Mouse (Mus musculus) frontal cortex, postnatal 25 days (tissue): ENCODE results near the gene Hs2st1.
"Not testable (repeated sequence)": the region's sequence is repeated elsewhere in the genome, so short reads cannot be mapped to it uniquely, and the experiment has no call there.

ENCODE experiments used
- DNase-seq, 2 experiments: peaks; one replicate each; pipeline ENCODE4 v3.0.0; 2022; ENCODE audit warnings: low spot score in 2 of 2

Hs2st1 gene

DNA sequence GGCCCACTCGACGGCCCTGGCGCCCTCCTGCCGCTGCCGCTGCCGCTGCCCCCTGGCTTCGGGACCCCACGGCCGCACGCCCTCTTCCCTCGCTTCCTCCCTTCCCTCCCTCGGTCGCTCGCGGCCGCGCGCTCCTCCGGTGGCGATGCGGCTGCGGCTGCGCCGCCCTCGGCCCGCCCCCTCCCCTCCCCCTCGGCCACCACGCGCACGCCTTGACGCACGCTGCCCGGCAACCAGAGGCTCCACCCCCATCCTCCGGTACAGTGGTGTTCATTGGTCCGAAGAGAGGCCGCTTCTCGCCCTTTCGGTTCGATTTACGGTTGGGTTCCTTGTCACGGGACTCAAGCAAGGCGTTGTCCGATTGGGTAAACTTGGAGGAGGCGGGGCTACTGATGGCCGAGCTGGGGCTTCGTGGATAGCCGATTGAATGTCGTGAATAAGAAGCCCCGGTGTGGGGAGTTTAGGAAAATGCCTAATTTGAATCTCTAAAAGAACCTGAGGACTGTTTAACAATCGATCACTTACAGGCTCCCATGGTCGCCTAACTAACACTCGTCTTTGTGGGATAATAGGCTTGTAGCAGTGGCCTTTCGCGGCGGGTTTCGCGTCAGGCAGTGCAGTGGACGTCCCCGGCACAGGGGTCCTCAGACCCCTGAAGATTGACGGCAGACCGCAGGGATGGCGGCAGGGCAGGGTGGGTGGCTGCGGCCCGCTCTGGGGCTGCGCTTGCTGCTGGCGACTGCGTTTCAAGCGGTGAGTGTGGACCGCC, at the start of gene Hs2st1, which contains the start of gene Selenof:
Hs2st1 (minus strand) TSS at position 135 of the 769 bp plus-strand sequence.
Selenof (plus strand) TSS at position 258 of the 769 bp plus-strand sequence.
- DNase-seq: peak; percentile 86 to 95

DNA sequence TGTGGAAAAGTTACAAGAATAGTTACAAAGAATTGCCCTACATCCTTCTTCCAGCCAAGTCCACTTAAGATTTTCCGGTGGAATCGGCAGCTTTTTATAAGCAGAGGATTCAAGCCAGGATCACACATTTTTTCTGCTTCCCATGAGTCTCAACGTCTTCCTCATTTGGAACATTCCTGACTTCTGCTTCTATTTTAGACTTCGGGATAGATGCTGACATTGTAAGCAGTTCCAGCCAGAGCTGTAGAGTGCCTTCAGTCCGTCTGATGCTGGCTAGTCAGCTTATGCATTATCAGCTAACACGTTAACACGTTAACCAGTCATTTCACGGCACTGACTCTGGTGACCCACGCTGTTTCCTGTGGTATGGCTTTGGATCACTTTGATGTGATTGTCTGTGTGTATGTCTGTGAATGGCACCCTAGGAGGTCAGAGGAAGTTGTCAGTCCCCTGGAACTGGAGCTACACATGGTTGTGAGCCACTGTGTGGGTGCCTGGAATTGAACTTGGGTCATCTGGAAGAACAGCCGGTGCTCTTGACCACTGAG, 47.7 kb upstream of the Hs2st1 start:
- DNase-seq: no peak

DNA sequence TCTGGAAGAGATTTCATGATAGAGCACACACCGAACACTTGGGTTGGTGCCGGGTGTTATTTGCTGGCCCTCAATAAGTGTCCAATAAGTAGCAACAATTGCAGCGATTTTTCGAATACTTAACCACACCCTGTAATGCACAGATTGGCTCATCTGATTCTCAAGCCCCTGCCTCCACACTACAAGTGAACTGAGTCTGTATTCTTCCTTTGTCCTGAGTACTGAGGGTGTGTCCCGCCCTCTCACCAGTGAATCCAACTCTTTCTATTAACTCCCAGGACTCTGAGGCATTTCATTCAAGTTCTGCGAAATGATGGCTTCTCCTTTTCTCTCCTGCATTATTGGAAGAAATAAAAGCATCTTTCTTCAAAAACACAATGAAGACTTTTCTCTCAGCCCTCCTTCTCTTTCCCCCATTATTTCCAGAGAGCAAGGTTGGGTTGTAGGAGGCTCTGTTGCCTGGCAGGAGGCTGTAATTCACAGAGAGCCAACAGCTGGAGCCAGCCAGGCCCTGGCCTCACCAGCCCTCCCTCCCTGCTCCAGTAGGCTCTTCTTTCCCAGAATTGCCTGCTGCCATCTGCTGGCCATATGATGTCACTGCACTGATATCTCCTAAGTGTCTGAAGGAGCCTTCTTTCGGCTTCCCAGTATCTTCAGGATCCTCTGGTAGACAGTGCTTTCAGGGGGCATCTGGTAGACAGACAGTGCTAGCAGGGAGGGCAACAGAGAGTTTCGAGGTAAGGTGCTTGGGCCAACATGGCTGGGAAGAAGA, 46.9 kb upstream of the Hs2st1 start:
- peak; percentile 74 for DNase-seq

DNA sequence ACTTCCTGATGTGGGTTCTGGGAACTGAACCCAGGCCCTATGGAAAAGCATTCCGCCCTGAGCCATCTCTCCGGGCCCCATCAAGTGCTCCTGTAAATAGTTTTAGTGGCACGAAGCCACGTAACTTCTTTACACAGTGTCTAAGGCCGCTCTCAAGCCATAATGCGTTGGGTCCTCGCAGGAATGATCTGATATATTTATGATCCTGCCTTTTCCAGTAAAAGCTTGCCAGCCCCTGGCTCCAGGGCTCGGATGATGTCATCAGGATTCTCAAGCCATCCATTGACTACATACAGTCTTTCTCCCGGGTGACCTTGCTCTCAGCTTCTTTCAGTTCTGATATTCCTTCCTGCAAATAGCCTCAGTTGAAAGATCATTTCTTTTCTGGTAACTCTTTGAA, 45.5 kb upstream of the Hs2st1 start:
- no peak for DNase-seq

- DNase-seq: no peak
Measured at GRCm38 (mm10) chr3:144614698-144615097, 44.7 kb upstream of the Hs2st1 start.

- DNase-seq: no peak
Measured at GRCm38 (mm10) chr3:144614277-144614676, 44.3 kb upstream of the Hs2st1 start.

DNA sequence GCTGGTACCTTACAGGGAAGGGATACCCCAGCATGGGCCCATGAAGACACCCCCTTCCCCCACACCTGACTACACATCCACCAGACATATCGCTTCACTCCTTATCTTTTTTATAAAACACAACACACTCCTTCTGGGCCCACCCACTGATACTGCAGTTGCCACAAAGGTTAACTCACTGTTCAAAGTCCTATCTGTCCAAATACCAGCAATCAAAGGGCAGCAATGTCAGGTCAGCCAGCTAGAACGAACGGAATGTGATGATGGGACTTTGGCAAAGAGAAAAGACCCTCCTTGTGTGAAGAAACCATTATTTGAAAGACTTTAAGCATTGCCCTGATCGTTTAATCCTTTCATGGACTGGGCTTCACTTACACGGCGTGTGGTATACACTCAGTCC, 42.4 kb upstream of the Hs2st1 start:
- DNase-seq: no peak

DNA sequence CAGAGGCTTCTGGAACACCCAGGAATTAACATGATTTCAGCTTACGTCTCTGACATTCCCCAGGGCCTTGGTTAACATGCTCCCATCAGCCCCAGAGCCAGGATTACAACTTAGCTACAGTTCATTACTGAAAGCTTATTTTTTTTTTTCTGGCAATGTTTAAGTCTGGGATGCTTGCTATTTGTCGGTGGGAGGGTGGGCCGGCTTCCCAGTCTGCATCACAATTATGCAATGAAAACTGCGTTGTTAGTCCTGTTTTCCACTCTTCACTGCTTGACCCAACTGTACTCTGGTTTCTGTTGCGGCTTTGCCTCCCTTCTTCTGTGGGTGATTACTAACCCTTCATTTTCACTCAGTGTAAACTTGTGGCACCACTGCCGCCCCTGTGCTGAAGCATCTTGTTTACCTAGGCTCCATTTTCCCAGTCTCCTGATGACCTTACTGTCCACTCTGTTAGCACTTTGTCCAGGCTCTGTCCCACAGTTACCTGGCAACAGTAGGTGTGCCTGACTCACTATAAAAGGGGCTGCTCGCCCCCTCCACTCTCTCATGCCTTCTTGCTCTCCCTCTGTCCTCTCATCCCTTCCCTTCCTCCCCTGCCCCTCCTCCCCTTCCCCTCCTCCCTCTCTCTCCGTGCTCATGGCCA, 41.8 kb upstream of the Hs2st1 start:
- no peak for DNase-seq

DNA sequence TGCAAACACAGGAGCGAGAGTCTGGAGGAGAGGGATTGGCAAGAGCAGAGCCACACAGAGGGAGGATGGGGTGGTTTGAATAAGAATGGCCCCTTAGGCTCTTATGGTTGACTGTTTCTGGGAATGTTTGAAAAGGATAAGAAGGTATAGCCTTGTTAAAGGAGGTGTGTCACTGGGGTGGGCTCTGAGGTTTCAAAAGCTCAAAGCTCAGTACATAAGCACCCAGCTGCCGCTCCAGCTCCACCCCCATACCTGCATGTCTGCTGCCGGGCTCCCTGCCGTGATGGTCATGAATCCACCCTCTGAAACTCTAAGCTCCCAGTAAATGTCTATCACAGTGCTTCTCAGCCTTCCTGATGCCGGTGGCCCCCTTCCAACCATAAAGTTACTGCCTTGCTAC, 40.8 kb upstream of the Hs2st1 start:
- no peak for DNase-seq

DNA sequence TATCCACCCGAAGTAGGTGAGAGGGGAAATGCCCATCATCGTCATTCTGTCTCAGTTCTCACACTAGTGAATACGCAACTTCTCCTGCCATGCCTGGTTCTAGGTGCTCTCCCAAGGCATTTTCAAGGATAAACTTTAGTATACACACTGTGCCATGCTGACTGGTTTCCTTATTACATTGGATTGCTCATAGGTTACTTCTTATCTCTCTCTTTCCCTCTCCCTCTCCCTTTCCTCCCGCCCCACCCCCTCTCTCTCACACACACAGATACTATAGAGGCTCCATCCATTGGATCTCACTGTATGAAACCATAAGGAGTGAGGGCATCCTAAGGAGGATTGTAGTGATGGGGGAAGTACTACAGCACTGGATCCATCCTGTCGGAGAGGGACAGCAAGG, 38.1 kb upstream of the Hs2st1 start:
- no peak for DNase-seq

GRCm38 (mm10) chr3:144606449-144606848, 36.5 kb upstream of the Hs2st1 start:
- no peak for DNase-seq

DNA sequence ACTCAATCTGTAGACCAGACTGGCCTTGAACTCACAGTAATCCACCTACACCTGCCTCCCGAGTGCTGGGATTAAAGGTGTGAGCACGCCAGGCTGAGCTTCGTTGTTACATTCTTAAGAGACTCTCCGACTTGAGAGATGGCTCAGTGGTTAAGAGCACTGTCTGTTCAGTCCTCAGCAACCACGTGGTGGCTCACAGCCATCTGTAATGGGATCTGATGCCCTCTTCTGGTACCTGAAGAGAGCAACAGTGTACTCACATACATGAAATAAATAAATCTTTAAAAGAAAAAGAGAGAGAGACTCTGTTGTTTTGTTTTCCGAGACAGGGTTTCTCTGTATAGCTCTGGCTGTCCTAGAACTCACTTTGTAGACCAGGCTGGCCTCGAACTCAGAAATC, 35.8 kb upstream of the Hs2st1 start:
- DNase-seq: not testable (repeated sequence)

DNA sequence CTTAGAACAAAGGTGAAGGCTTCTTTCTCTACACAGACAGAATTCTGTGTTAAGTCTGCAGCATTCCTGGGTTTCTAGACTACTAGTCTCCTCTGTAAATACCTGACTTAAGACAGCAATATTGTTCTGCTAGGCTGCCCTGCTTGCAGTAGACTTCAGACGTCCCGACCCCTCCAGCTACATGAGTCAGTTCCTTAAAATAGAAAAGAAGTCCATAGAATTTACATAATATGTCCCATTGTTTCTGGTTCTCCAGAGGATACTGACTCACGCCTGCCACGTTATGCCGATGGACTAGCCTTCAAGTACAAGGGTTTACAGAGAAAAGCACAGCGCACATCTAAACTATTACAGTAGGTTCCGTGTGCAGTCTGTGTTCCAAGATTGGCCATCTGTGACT, 34.2 kb upstream of the Hs2st1 start:
- DNase-seq: no peak

DNA sequence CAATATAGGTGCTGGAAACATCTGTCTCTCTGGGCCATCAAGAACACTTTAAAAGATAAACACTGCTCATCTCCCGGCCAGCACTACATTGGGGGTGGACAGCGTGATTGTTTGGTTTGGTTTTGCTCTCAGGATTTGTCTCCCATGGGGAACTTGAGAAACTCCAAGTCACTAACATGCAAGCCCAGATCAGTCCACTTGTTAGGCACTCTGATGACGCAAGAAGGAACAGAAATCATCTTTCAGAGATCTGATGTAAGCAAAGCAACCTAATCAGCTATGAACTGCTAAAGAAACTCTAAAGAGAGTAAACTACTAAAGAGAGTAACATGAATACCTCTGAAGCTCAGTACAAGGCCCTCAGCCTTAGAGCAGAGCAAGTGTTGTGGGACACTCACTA, 33.6 kb upstream of the Hs2st1 start:
- no peak for DNase-seq

- no peak for DNase-seq
Measured at GRCm38 (mm10) chr3:144602819-144603218, 32.8 kb upstream of the Hs2st1 start.

GRCm38 (mm10) chr3:144602413-144602812, 32.4 kb upstream of the Hs2st1 start:
- no peak for DNase-seq

DNA sequence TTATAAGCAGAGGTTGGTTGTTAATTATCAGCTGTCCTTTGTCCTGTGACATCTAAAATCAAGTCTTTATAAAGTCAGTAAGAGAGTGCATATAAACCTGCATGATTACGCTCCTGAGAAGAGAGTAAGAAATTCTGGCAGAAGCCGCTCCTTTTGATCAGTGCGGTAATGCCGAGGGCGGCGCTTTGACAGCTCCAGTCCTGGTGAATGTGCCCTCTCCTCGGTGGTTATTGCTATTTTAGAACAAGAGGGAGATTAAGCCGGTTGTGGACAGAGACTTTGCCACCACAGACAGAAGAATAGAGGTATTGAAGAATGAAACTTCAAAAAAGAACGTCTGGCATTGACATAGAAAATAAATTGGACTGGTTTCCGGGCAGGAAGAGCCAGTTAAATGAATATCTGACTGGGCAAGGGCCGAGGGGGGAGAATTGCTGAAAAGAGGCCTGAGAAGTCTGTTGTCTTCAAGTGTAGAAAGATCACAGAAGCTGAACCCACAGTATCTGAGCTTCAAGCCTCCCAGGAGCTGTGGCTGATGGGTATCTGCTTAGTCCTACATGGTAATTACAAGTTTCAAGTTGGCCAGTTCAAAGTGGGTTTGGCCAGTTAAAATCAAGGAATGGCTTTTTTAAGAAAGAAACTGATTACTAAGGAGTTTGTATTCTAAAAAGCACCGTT, 27.9 kb upstream of the Hs2st1 start:
- DNase-seq: no peak

- no peak for DNase-seq
Measured at GRCm38 (mm10) chr3:144597121-144597520, 27.1 kb upstream of the Hs2st1 start.

DNA sequence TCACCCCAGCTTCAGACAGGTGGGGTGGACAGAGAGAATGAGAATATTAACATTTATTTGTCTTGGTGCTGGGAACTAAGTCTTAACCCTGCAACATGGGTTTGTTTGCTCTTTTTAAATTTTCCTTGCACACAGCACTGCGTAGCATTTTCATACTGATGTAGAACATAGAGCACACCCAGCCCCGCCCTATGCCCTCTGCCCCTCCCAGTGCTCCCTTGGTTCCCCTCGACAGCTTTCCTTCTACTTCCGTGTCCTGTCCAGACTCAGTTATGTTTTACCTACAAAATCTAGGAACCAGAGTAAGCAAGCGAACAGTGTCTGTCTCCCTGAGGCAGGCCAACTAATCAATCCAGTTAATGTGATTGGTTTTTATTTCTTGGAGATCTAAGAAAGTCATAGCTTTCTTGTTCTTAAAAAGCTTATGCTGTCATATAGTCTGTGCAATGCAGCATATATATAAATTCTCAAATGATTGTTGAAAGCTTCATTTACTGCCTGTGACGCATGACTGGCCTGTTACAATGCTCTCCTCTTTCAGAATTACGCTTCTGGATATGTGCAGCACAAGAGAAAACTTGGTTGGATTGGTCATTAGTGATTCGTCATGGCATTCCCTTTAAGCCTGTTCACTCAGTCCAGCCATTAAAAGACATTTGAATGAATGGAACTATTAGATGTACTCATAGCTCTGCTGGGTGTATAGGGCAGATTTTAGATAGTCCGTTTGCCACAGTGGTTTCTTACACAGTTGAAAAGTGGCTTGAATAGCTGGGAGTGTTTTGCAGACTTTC, 23.2 kb upstream of the Hs2st1 start:
- DNase-seq: no peak

GRCm38 (mm10) chr3:144589189-144589890, 19.4 kb upstream of the Hs2st1 start:
- no peak for DNase-seq
